Mouse (Mus musculus): Measurements from ENCODE around the gene Snx18.

The Snx18 gene

GRCm38 (mm10) chr13:113566411-113566810 is 52.0 kb downstream of the Snx18 start:
- DNase-seq (ENCODE audit: low spot score in 2 of 2), result no peak

- DNase-seq (ENCODE audit: low spot score in 2 of 2), result no peak
Observed at GRCm38 (mm10) chr13:113559646-113560045, 58.7 kb downstream of the Snx18 start.

GRCm38 (mm10) chr13:113556538-113556937 is 61.8 kb downstream of the Snx18 start:
- DNase-seq (ENCODE audit: low spot score in 2 of 2), result no peak

GRCm38 (mm10) chr13:113555226-113555625 is 63.1 kb downstream of the Snx18 start:
- DNase-seq (ENCODE audit: low spot score in 2 of 2), result no peak

GRCm38 (mm10) chr13:113553603-113554230 is 64.6 kb downstream of the Snx18 start:
- DNase-seq (ENCODE audit: low spot score in 2 of 2), result no peak

- DNase-seq (ENCODE audit: low spot score in 2 of 2), result no peak
Observed at GRCm38 (mm10) chr13:113552341-113552740, 66.0 kb downstream of the Snx18 start.

- DNase-seq (ENCODE audit: low spot score in 2 of 2), result no peak
Observed at GRCm38 (mm10) chr13:113550866-113551565, 67.3 kb downstream of the Snx18 start.

- no peak for DNase-seq (ENCODE audit: low spot score in 2 of 2)
Observed at GRCm38 (mm10) chr13:113549021-113549420, 69.3 kb downstream of the Snx18 start.

- DNase-seq (ENCODE audit: low spot score in 2 of 2), result no peak
Observed at GRCm38 (mm10) chr13:113547807-113548426, 70.4 kb downstream of the Snx18 start.

GRCm38 (mm10) chr13:113542374-113542773 is 76.0 kb downstream of the Snx18 start:
- no peak for DNase-seq (ENCODE audit: low spot score in 2 of 2)
